9 mouse cellular contexts compared by ENCODE assay signal in the genomic region with DNA sequence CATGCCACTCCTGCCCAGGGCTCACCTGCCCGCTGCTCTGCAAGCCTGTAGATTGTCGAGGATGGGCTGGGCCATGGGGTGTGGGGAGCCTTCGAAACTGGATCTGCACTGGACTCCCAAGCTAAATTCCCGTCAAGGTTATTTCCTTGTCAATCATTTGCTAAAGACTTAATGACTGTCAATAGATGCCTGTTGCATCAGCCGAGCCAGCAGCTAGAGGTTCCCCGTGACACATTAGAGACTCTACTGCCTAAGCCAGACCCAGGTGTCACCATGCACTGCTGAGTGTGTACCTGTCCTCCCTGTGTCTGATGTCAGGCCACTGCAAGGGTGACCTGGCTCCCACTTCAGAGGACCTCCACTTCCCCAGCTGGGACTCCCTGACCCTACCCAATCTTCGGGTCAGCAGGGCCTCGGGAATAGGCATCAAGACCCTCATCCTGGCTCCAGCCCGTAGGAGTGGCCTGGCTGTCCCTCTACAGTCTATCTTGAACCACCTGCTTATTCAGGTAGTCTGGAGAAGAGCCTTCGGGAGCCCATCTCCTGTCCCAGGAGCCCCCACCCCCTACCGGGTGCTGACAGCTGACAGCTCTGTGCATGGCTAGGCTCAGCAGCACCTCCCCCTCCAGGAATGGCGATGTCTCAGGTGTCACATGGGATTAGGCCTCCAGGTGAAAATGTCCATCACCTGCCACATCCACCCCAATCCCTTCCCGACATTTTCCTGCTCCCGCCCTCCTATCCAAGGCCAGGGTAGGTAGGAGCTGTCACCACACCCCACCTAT. TPM values are rescaled to one million over a fixed set of nuclear protein-coding genes. Genes with fewer than 3 reads are reported as not detected.
DNase-seq lines count a peak whose midpoint lies in the region; ATAC-seq and TF ChIP-seq lines count a peak whose summit lies in the region.
"Had no signal": no experiment of that assay in that cellular context is flagged by ENCODE, and none has a peak within 500 bp of the region (broad histone marks: within the 10 kb centered on the region; RNA-seq: fewer than 3 reads in every experiment).

No protein-coding gene starts in this region.

- H3K27me3 ChIP-seq in embryonic facial prominence, embryonic 13.5 days, result peaks cover 31% of the 10 kb centered on the region
- peaks cover 15% of the 10 kb centered on the region for H3K27me3 ChIP-seq in liver, embryonic 16.5 days (ENCODE audit: control insufficient read depth, insufficient read depth, low read depth, low read length)

- H3K9me3 ChIP-seq in embryonic facial prominence, embryonic 13.5 days, result no peaks in the 10 kb centered on the region
- H3K9me3 ChIP-seq in liver, embryonic 16.5 days (replicated peaks; ENCODE audit: control insufficient read depth, low read length), result no peaks in the 10 kb centered on the region

- TF ChIP-seq CTCF in gastrocnemius, adult 2 months (IDR thresholded peaks at IDR 0.05), result no peak

- no peaks in the 10 kb centered on the region for H3K36me3 ChIP-seq in embryonic facial prominence, embryonic 13.5 days
- H3K36me3 ChIP-seq in liver, embryonic 16.5 days (ENCODE audit: control insufficient read depth, insufficient read depth), result no peaks in the 10 kb centered on the region

- 31% methylated on average over 14 of the region's 14 CpGs for WGBS in embryonic facial prominence, embryonic 13.5 days
- 39% methylated on average over 14 of the region's 14 CpGs for WGBS in liver, embryonic 16.5 days (ENCODE audit: insufficient replicate concordance)

- H3K27ac ChIP-seq in gastrocnemius, adult 2 months, result peak overlapping the region; percentile 82
- H3K27ac ChIP-seq in embryonic facial prominence, embryonic 13.5 days, result peak overlapping the region; percentile 90
- H3K27ac ChIP-seq in liver, embryonic 16.5 days (ENCODE audit: low read length), result peak overlapping the region; percentile 53; the same call in 1 of the 2 replicates

- H3K9ac ChIP-seq in embryonic facial prominence, embryonic 13.5 days, result peak overlapping the region; percentile 49; the same call in 1 of the 2 replicates
- no peak overlapping the region for H3K9ac ChIP-seq in liver, embryonic 16.5 days (ENCODE audit: low read depth, low read length)

- H3K4me3 ChIP-seq in gastrocnemius, adult 2 months, result no peak overlapping the region
- H3K4me3 ChIP-seq in embryonic facial prominence, embryonic 13.5 days, result no peak overlapping the region
- H3K4me3 ChIP-seq in liver, embryonic 16.5 days (ENCODE audit: low read depth, low read length), result no peak overlapping the region

- no peak for DNase-seq in gastrocnemius, adult 2 months
- no peak for DNase-seq in gastrocnemius, postnatal 14 days
- DNase-seq in kidney, adult 9 months, result peak; percentile 88
- no peak for DNase-seq in right cerebral cortex, adult 2 months (ENCODE audit: low spot score in 2 of 2)
- DNase-seq in thymus, postnatal 0 days (ENCODE audit: low spot score), result no peak
- DNase-seq in left cerebral cortex, postnatal 36 days (ENCODE audit: low spot score in 2 of 2), result no peak
- DNase-seq: adrenal gland, adult 8-10 months had no signal

- H3K4me2 ChIP-seq in embryonic facial prominence, embryonic 13.5 days, result 0 out of 2 replicates have a peak overlapping the region, but pooled peaks have one; percentile 32
- H3K4me2 ChIP-seq in liver, embryonic 16.5 days (ENCODE audit: low read depth, low read length), result peak overlapping the region; percentile 28

- no peak for ATAC-seq in embryonic facial prominence, embryonic 13.5 days (ENCODE audit: insufficient number of reproducible peaks, insufficient read depth, low FRiP score, low TSS enrichment, low read depth)
- peak; percentile 76 for ATAC-seq in liver, embryonic 16.5 days (ENCODE audit: low read depth)

- H3K4me1 ChIP-seq in embryonic facial prominence, embryonic 13.5 days, result peaks cover 92% of the 10 kb centered on the region
- peaks cover 11% of the 10 kb centered on the region for H3K4me1 ChIP-seq in liver, embryonic 16.5 days (ENCODE audit: control insufficient read depth, low read depth, low read length)

- intact Hi-C loops in gastrocnemius, adult 2 months (cut with DNase I), result no loop called here
- intact Hi-C loops in gastrocnemius, postnatal 14 days (cut with DNase I; ENCODE audit: low total_unique reads), result no loop called here
- intact Hi-C loops in left cerebral cortex, postnatal 36 days (cut with DNase I), result no loop called here

RNA-seq across cellular contexts. Expression of a gene that starts 31.4 kb away (rescaled TPM):
- under 1 TPM; 0.53 to 0.54 TPM for total RNA-seq in gastrocnemius, adult 2 months (2021)
- under 1 TPM; 0.27 to 0.51 TPM for total RNA-seq in gastrocnemius, postnatal 14 days (2021)
- polyA plus RNA-seq in embryonic facial prominence, embryonic 13.5 days (2015; fragmentation: Nextera tagmentation; extraction: Ambion mirVana), result 13.0 and 13.6 TPM in 2 replicates
- polyA plus RNA-seq in liver, embryonic 16.5 days (2015; fragmentation: Nextera tagmentation; extraction: Ambion mirVana), result 0.09 and 0.19 TPM in 2 replicates
- polyA plus RNA-seq in thymus, postnatal 0 days (2015; fragmentation: Nextera tagmentation; extraction: Ambion mirVana), result 1.3 and 1.5 TPM in 2 replicates
- total RNA-seq in left cerebral cortex, postnatal 36 days (2021), result 10 to 100 TPM; 36.2 to 41.7 TPM

Comparison
In these comparisons a context has a peak if more than half of its experiments do, and no peak if none do; other contexts are left out.
1. RNA of a gene that starts 31.4 kb away (total RNA-seq): 36.2 to 41.7 TPM in left cerebral cortex, postnatal 36 days; 0.53 to 0.54 TPM in gastrocnemius, adult 2 months and 0.27 to 0.51 TPM in gastrocnemius, postnatal 14 days; every median in the first group is over 10 times any median in the second.
2. Peak in every context shown above with its lines, with median percentiles within 50 percentile points of each other: H3K27ac ChIP-seq.